Mouse (Mus musculus) small intestine, adult 2 months (tissue): ENCODE measurements around the gene Cacna2d4.

Source experiments
- CTCF ChIP-seq: fragments of 200-500 bp; IDR thresholded peaks from 2 replicates; pipeline ENCODE4 v1.5.1; 2012; ENCODE audit warnings: low read depth, mild to moderate bottlenecking, control low read depth, inconsistent platforms, low read length, moderate library complexity, mixed read lengths; ENCODE audit not compliant: insufficient replicate concordance, insufficient read length; ENCODE audit errors: extremely low read depth
- POLR2A ChIP-seq: fragments of 200-500 bp; IDR thresholded peaks from 2 replicates; pipeline ENCODE4 v1.6.1; 2012; ENCODE audit warnings: low read depth, mild to moderate bottlenecking, control low read depth, inconsistent platforms, low read length, moderate library complexity

GRCm38 (mm10) chr6:119348234-119348633 is 111.9 kb downstream of the Cacna2d4 start:
- TF ChIP-seq CTCF (peak; percentile 18; the same call in 1 of the 2 replicates), POLR2A (no peak)
